Mouse (Mus musculus) kidney, adult 9 months (tissue): ENCODE measurements around the gene Lrrk2.

ENCODE experiments used
- DNase-seq: peaks from one replicate; pipeline ENCODE4 v3.0.0; 2022

The Lrrk2 gene

GRCm38 (mm10) chr15:91690648-91691047 lies 17.7 kb downstream of the Lrrk2 start:
- DNase-seq: no peak

GRCm38 (mm10) chr15:91693051-91693450 lies 20.1 kb downstream of the Lrrk2 start:
- no peak for DNase-seq

- DNase-seq: no peak
Measured at GRCm38 (mm10) chr15:91693856-91694255, 20.9 kb downstream of the Lrrk2 start.

- DNase-seq: peak; percentile 38
Measured at GRCm38 (mm10) chr15:91700841-91701240, 27.9 kb downstream of the Lrrk2 start.

GRCm38 (mm10) chr15:91702991-91703715 lies 30.2 kb downstream of the Lrrk2 start:
- DNase-seq: peak; percentile 72

- peak; percentile 84 for DNase-seq
Measured at GRCm38 (mm10) chr15:91704091-91704490, 31.1 kb downstream of the Lrrk2 start.

- no peak for DNase-seq
Measured at GRCm38 (mm10) chr15:91709207-91710130, 36.5 kb downstream of the Lrrk2 start.

- DNase-seq: no peak
Measured at GRCm38 (mm10) chr15:91735216-91735922, 62.4 kb downstream of the Lrrk2 start.

GRCm38 (mm10) chr15:91736791-91737533 lies 64.0 kb downstream of the Lrrk2 start:
- peak; percentile 45 for DNase-seq

- DNase-seq: no peak
Measured at GRCm38 (mm10) chr15:91738808-91739207, 65.8 kb downstream of the Lrrk2 start.

- DNase-seq: no peak
Measured at GRCm38 (mm10) chr15:91745501-91745900, 72.5 kb downstream of the Lrrk2 start.

- DNase-seq: peak; percentile 24
Measured at GRCm38 (mm10) chr15:91752111-91752510, 79.1 kb downstream of the Lrrk2 start.

- no peak for DNase-seq
Measured at GRCm38 (mm10) chr15:91753378-91754080, 80.6 kb downstream of the Lrrk2 start.

- peak; percentile 27 for DNase-seq
Measured at GRCm38 (mm10) chr15:91754546-91754945, 81.6 kb downstream of the Lrrk2 start.

- DNase-seq: no peak
Measured at GRCm38 (mm10) chr15:91755756-91756155, 82.8 kb downstream of the Lrrk2 start.

GRCm38 (mm10) chr15:91772041-91772440 lies 99.1 kb downstream of the Lrrk2 start:
- no peak for DNase-seq

GRCm38 (mm10) chr15:91779166-91779565 lies 106.2 kb downstream of the Lrrk2 start:
- DNase-seq: no peak

GRCm38 (mm10) chr15:91781172-91781571 lies 108.2 kb downstream of the Lrrk2 start:
- peak; percentile 52 for DNase-seq

GRCm38 (mm10) chr15:91788338-91788737 lies 115.4 kb downstream of the Lrrk2 start:
- no peak for DNase-seq

GRCm38 (mm10) chr15:91806463-91806862 lies 133.5 kb downstream of the Lrrk2 start:
- DNase-seq: no peak

- no peak for DNase-seq
Measured at GRCm38 (mm10) chr15:91835319-91835718, 162.3 kb downstream of the Lrrk2 start.

GRCm38 (mm10) chr15:91837965-91838364 lies 165.0 kb downstream of the Lrrk2 start, which contains the start of gene Smgc:
Gene Smgc (plus strand): TSS chr15:91838265.
- no peak for DNase-seq
